Mouse (Mus musculus): Measurements from ENCODE around the gene Nosip.

The Nosip gene

DNA sequence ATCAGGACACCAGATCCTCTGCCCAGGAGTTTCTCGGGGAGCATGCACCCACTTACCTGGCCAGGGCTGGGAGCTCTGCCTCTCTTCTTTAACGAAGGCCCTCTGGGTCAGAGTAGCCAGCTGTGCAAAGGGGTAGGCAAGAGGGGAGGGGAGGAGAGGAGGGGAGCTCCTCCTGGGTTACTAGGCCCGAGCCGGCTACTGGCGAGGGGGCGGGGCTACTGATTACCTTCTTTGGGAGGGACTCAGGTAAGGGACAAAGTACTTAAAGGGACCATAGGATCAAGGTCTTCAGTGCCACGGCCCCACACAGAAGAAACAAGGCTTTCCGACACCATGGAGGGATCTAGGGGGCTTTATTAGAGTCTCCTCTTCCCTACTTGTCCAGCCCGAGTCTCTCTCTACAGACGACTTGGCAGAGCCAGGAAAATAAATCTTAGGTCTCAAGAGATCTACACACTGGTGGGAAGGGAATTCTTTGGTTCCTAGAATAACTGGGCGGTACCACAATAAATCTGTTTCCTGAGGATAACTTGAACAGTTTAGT, 625 bp upstream of the Nosip start:
- peak; percentile 86 for DNase-seq

DNA sequence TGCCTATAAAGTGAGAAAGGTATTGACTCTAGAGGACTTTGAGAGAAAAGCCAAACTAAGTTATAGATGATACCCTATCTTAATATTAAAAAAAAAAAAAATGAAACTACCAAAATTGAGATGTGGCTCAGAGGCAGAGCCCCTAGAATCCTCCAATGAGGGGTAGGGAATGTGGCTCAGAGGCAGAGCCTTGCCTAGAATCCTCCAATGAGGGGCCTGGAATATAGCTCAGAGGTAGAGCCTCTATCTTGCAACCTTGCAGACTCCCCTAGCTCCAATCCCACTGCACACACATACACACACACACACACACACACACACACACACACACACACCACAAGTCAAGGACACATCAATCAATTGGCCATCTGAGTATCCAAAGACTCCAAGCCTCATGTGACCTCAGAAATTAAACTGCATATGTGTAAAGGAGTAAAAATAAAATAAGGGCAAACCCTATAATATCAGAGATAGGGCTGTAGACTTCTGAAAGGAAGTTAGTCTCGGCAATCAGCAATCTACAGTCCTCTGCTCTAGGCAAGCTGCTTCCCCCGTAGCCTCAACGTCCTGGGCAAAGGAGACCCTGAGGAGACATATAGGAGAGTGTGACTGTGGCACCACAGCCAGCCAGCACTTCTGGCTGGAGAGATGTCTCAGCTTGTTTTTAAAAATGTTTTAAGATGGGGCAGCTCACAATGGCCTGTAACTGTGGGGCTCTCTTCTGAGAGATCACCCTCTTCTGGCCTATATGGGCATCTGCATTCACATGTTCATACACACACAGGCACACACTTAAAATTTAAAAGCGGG, 5.2 kb downstream of the Nosip start:
- no peak for DNase-seq

DNA sequence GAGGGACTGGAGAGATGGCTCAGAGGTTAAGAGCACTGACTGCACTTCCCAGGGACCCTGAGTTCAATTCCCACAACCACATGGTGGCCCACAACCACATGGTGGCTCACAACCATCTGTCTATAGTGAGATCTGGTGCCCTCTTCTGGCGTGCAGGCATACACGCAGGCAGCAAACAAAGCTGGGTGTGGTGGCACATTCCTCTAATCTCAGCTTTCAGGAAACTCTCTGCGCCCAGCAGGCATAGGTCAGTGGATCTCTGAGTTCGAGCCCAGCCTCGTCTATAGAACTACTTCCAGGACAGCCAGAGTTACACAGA, 5.7 kb downstream of the Nosip start:
- peak; percentile 69 for DNase-seq

DNA sequence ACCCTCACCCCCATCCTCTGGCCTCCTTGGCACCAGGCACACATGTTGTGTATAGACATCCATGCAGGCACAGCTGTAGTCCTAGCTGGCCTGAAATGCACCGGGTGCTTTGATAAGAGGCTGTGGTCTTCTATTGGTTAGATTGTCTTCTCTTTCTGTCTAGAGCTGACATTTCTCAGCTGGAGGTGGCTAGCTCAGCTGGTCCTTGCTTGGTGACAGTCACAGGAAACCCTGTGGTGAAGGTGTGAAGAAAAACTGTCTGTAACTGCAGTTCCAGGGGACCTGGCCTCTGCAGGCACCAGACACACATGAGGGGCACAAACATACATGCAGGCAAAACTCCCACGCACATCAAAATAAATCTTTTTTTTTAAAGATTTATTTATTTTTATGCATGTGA, 7.4 kb downstream of the Nosip start:
- no peak for DNase-seq

DNA sequence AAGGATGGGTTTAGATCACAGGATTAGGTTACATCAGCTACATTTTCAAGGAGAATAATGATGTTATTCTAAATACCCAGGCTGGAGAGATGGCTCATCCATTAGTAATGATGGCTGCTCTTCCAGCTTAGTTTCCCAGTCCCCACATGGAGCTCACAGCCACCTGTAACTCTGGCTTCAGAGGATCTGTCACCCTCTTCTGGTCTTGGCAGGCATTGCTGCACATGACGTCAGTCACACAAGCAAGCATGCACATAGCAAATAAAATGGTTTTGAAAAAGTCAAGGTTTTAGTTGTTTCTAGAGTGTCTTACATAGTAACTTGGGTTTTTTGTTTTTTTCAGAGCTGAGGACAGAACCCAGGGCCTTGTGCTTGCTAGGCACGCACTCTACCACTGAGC, 10.0 kb downstream of the Nosip start:
- DNase-seq: no peak

DNA sequence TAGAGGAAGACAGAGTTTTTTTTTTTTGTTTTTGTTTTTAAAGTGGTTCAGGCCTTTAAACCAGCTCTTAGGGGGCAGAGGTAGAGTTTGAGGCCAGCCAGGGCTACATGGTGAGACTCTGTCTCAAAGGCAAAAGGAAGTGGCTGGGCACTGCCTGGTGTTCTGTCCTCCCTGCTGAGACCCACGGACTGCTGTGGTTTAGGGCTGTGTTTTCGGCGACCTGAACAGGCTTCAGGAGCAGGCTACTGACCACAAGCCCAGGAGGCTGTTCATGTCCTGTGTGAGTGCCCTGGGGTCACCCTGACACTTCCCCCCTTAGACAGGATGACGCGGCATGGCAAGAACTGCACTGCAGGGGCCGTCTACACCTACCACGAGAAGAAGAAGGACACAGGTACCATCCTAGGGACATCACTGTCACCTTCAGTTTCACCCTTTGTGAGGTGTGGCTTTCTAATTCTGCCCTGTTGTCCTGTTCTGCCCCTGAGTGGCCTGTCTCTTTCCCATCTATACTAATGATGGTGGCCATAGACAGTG, 11.0 kb downstream of the Nosip start:
- DNase-seq: no peak

DNA sequence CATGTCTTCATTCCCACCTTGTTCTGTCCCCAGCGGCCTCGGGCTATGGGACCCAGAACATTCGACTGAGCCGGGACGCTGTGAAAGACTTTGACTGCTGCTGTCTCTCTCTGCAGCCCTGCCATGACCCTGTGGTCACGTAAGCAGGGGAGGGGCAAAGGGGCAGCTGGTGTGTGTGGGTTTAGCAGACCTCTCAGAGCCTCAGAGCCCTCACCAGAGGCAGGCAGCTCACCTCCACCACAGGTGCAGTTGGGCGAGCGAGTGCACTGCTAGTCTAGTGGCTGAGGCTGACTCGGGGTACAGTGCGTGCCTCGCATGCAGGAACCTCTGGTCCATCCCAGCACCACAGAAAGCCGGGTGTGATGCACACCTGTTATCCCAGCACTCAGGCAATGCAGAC, 11.7 kb downstream of the Nosip start:
- DNase-seq: no peak

DNA sequence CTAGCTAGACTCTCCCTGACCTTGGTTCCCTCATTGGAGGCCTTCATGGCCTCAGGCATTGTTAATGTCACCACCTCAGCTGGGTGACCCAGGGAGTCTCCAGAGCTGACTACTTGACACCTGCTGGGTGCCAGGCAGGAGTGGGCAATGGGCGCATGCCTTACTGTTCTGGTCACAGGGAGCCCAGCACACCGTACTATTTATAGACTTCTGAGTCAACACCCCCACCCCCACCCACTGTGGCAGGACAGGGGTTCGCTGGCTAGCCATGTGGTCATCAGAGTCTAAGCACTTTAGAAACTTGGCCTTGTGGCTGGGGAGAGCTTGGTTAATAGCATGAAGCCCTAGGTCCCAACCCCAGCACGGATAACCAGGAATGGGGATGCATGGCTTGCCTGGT, 13.2 kb downstream of the Nosip start:
- DNase-seq: no peak

DNA sequence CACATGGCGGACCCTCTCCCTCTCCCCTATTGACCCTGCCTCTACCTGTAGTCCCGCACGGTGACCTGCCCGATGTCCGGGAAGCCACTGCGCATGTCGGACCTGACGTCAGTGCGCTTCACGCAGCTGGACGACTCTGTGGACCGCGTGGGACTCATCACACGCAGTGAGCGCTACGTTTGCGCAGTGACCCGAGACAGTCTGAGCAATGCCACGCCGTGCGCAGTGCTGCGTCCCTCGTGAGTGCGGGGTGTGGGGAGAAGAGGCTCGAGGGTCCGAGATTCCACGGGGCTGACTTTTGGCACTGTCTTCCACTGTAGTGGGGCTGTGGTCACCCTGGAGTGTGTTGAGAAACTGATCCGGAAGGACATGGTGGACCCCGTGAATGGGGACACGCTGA, 14.3 kb downstream of the Nosip start:
- DNase-seq: no peak

DNA sequence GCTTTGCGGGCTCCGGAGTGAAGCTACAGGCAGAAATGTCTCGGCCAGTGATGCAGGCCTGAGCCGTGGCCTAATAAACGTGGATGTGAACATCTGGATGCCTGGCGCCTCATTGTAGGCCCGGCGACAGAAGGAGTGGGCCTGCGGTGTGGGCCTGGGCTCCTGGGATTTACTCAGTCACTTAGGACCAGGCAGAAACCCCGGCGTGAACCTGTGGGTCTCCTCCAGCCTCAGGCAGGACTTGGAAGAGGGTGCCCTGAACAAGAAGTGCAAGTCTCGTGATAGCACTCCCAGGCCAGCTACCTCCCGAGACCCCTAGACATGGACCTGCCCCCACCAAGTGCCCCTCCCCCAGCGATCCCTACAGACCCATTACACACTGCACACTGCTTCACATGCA, 15.1 kb downstream of the Nosip start:
- DNase-seq: no peak

DNA sequence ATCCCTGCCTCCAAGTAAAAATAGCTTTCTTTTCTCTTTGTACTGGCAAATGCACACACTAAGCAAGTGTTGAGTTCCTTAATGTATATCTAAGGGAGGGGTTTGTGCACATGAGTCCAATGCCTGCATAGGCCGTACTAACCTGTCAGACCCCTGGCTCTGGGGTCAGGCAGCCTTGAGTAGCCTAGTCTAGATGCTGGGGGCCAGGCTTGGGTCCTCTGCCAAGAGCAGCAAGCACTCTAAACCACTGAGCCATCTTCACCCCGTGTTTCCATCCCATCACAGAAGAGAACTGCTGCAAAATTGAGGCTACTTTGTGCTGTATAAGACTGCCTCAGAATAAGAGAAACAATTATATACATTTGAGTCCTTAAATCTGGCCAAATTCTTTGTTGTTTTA, 15.6 kb downstream of the Nosip start:
- no peak for DNase-seq

DNA sequence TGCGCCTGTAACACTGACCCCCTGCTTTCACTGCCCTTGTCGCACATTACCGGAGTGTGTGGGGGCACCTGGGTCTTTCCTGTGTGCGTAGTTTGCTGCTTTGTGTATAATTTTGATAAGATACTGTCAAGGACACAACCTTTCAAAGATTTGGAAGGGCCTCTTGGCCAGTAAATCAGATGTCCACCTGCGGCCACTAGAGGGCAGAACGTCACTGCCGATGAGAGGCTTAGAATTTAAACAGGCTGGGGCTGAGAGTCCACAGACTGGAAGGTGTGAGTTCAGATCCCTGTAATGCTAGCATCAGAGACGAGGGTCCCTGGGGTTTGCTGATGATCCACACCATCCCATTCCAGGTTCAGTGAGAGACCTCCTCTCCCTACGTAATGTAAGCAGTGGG, 16.3 kb downstream of the Nosip start:
- DNase-seq: peak; percentile 89

DNA sequence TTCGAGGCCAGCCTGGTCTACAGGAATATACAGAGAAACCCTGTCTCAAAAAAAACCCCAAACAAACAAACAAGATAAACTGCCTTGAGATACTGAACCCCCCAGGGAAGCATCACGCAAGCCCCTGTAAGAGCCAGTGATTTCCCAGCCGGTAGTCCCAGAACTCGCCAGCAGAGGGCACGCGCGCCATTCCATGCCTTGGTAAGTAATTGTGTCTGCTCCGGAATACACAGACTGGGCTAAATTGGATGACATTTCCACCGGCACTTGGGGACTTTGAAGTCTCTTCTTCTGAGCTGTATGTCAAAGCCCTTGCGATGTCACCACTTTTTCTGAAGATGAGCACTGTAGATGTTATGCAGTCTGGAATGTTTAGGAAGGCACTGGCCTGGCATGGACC, 17.6 kb downstream of the Nosip start:
- DNase-seq: peak; percentile 95

DNA sequence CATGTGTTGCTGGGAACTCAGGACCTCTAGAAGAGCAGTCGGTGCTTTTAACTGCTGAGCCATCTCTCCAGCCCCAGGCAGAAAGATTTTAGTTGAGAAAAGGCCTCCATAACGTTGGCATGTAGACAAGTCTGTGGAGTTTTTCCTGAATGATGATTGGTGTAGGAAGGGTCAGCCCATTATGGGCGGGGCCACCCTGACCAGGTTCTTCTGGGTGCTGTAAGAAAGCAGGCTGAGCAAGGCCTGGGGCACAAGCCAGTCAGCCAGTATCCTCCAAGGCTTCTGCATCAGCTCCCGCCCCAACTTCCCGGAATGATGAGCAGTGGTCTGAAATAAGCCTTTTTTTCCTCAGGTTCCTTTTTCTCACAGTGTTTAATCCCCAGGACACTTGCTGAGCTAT, 18.8 kb downstream of the Nosip start:
- no peak for DNase-seq

DNA sequence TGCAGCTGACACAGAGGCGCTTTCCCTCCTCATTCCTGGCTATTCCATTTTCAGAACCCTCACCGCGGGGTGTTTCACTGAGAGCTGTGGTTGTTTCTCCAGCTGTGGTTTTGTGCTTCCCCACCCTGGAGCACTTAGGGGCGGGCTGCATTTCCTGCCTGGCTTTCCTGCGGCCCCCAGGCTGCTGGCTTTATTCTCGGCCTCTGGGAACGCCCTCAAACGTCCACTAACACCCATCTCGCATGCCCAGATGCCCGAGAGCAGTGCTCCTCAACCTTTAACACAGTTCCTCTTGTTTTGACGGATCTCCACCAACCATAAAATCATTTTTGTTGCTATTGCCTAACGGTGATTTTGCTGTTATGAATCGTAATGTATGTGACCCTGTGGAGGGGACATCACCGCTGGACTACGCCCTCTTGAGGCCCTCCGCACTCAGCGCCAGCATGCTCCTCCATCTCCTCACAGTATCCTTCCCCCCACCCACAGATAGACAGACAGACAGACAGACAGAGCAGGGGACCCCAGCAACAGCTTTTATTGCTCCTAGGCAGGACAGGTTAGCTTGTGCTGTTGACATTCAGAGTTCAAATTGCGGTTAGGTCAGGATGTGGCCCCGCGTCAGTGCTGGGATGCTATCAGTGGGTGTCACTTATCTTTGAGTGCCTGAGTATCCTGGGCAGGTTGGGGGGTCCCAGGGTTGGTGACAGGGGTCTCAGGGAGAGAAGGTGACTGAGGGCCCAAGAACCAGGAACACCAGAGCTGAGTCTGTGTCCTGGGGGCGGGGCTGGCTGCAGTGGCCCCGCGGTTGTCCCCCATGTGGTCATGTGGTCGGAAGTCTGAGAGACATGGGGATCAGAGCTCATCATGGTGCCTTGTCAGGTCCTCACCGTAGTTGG, 20.4 kb downstream of the Nosip start:
- DNase-seq: peak; percentile 78

DNA sequence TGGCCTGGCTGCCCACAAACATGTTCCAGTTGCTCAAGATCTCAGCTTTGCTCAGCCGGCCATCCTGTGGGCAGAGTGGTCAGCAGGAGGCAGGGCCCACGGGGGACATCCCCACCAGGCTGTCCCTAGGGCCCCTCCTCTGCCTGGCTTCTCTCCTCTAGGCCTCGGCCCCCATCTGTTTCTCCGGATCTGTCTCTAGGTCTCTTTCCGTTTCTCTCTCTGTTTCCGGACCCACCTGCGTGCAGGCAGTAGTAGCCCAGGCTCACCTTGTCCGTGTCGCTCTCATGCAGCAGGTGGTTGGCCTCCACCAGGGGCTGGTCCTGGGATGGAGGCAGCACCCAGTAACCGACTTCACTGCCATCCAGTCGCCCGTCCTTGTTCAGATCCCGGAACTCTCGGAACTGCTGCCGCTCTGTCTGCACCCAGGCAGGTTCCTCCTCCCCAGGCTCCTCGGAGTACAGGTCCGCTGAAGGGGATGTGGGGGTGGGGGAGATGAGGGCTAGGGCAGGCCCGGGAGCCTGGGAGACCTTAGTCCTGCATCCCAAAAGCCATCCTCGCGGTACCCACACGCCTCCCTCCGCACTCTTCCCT, 21.2 kb downstream of the Nosip start:
- no peak for DNase-seq

DNA sequence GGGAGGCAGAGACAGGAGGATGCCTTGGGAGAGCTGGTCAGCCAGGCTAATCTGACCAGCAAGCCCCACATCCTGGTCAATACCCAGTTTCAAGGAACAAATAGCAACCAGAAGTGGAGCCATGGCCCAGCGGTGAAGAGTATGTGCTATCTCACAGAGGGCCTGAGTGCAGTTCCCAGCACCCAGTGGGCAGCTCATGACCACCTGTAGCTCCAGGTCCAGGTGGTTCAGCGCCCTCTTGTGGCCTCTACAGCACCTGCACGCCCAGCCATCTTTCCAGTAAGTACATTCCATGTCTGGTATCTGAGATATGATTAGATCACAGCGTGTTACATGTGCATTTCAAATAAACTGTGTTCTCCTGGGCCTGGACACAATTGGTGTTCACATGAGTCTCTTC, 23.9 kb downstream of the Nosip start:
- DNase-seq: no peak

DNA sequence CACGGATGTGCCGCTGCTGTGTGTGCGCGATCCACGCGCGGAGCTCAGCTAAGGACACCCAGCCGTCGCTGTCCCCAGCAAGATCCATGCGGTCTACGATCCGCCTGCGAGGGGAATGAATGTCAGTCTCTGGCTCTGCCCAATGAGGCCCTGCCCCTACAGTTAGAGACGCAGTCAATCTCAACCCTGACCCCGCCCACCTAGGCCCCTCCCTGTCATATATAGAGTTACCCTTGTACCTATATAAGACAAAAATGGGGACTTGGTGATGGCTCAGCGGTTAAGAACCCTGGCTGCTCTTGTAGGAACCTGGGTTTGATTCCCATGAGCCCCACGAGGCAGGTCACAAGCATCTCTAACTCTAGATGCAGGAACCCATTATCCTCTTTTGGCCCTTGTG, 26.4 kb downstream of the Nosip start:
- no peak for DNase-seq

DNA sequence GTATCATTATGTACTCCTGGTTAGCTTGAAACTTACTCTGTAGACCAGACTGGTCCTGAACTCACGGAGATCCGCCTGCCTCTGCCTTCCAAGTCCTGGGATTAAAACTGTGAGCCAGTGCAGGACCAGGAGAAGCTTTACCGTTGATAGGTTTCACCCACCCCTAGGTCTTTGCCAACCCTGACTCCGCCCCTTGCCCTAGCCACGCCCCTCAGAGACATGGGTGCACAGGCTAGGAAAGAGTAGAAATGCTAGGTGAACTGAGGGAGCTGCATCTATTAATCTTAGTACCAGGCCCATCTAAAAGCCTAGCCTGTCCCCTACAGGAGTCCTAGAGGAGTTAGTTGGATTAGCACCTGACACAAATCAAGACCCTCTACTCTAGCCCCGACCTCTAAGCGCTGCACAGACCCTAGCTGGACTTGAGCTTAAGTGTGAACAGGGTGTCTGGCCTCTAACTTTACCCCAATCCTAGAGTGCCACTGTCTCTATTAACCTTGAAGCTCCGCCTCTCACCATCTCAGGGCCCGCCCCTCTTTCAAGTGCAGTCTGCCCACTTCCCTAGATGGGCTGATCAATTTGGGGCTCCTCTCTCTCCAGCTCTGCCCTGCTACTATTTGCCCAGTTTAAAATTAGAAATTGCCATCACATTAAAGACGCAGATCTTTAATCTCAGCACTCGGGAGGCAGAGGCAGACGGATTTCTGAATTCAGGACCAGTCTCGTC, 28.2 kb downstream of the Nosip start:
- no peak for DNase-seq

DNA sequence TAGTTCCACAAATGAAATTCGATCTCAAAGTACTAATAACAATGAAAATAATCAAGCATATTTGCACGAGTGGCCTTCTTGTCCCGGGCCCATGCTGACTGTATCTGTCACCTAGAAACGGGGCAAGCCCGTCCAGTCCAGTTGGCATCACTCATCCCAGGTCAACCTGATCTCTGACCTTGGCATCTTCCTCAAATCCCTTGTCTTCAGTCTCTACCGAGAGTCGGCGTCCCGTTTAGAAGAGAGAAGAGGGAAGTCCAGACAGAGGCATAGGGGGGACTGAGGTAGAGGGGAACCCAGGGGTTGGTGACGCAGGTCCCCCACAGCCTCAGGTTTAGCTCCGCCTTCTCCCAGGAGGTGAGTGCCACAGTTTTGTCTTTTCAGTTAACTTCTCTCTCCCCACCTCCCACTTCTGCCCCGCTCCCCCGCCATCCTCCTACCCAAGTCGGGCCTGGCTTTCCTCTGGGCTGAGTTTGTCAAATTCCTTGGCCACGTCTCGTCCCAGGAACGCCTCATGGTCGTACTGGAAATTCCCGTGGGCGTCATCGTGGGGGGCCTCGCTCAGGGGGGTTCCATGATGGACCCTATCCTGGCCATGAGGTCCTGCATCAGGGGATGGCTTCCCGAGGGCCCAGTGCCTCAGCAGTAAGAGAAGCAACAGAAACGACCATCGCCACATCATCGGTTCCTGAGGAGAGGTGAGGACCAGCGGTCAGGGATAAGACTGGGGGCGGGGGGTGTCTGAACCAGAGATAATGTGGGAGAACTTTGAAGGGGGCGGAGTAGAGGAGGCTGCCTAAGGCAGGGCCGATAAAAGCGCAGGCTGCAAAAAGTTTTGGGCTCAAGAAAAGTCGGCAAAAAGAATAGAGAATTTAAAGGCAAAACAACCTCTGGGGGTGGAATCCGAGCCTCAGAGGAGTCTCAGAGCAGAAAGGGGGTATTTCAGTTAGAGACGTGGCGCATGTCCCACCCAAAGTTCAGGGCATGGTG, 29.1 kb downstream of the Nosip start:
- peak; percentile 74 for DNase-seq

DNA sequence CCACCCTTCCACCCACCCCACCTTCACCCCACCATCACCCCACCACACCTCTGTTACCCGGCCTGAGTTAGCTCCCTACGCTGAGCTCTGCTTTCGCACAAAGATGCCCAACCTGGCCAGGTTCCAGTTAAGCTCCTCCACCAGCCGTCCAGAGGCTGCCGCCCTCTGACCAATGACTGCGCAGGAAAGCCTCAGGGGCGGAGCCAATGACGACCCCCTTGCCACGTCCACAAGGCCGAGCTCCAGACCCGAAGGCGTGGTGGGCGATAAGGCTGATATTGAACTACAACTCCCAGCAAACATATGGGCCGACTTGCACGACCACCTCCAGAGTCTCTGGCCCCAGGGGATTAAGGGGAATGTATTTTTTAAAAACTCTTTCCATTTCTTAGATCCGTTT, 29.8 kb downstream of the Nosip start, which contains the start of gene Rcn3:
Gene Rcn3 (minus strand): TSS at position 174 of the 400 bp plus-strand sequence.
- peak; percentile 95 for DNase-seq
